Mouse (Mus musculus): ENCODE measurements around the gene Tpcn1. TPM values are rescaled to one million over a fixed set of nuclear protein-coding genes. Genes with fewer than 3 reads are reported as not detected.
A peak's percentile ranks its signal among the peaks of the same experiment; 100 is the strongest.

The Tpcn1 gene
- total RNA-seq, 2 experiments from 2014 or later: 34.8 to 40.8 TPM

DNA sequence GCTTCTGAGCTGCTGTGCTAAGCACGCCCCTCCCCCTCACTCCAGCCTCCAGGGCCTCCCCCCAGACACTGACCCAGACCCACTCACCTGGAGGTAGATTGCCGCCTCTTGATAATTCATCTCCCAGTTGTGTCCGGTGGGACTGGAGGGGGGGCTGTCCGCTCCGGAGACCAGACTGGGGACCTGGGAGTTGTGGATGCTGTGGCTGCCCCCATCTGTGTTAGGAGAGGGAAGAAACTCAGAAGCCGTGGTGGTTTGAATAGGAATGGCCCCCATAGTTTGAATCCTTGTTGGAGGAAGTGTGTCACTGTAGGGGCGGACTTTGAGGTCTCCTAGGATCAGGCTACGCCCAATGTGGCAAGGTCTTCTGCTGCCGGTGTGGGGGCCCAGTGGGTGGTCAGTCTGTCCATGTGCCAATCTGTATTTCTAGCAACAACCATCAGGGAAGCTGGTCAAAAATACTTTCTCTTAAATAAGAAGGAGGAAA is 28.3 kb downstream of the Tpcn1 start:
- peak overlapping the region; percentile 74 for H3K27ac ChIP-seq
- TF ChIP-seq CTCF (conservative IDR thresholded peaks at IDR 0.05): no peak
- no peak overlapping the region for H3K4me3 ChIP-seq
- DNase-seq (ENCODE audit: low spot score in 2 of 2): no peak

DNA sequence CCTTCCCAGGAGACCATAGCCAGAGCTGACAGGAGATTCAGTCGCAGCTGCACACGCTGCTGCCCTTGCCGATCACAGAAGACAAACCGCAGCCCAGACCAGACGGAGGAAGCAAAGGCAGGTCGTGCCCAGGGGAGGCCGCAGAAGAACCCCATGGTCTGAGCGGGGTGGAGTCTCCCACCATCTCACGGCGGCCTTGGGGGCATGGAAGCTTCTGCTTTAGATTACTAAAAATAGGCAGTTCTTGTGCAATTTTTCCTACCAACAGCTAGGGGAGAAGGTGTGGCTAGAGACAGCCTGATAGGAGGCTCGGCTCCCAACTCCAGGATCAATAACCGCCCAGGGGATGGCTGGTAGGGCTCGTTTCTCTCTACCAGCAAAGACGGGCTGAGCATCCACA is 29.7 kb downstream of the Tpcn1 start:
- Histone ChIP-seq H3K4me3 (no peak overlapping the region), H3K27ac (peak overlapping the region; percentile 39; the same call in 1 of the 2 replicates)
- TF ChIP-seq CTCF (conservative IDR thresholded peaks at IDR 0.05): no peak
- DNase-seq (ENCODE audit: low spot score in 2 of 2): no peak

DNA sequence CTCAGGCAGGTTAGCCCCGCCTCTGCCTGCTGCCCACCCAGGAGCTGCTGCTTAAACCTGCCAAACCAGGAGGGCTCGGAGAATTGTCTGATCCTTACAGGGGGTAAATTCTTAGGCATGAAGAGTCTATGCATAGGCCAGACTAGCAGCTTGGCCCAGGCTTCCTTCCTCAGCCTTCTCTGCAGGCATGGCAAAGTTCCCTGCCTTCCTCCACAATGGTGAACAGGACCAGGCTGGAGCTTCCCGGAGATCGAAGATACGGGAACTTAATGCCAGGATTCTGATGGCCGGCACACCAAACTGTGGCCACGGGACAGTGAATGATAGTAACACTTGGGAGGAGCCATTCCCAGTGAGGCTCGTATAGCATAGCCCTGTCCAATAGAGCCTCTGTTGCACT is 30.4 kb downstream of the Tpcn1 start:
- H3K27ac ChIP-seq: peak overlapping the region; percentile 39; the same call in 1 of the 2 replicates

DNA sequence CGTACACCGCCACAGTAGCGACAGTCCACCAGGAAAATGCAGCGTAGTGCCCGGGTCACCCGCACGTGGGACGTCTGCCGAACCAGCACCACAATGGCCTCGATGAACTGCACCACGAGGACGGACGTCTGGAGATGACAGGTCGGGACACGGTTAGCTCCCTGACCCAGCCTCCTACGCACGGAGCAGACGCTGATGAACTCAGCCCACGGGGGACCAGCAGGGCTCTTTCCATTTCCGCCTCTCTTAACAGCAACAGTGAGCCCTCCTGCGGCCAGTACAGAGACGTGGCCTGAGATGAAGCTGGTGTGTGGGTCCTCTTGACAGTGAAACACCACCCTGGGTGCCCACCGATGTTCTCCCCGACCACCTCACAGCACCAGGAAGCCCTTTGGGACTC is 32.6 kb downstream of the Tpcn1 start:
- Histone ChIP-seq H3K4me3 (no peak overlapping the region), H3K27ac (no peak overlapping the region)
- TF ChIP-seq CTCF (conservative IDR thresholded peaks at IDR 0.05): no peak
- DNase-seq (ENCODE audit: low spot score in 2 of 2): no peak

More for the DNA sequence above, 30.4 kb downstream of the Tpcn1 start:
- no peak for TF ChIP-seq CTCF (conservative IDR thresholded peaks at IDR 0.05)
- H3K4me3 ChIP-seq: no peak overlapping the region
- DNase-seq (ENCODE audit: low spot score in 2 of 2): no peak

DNA sequence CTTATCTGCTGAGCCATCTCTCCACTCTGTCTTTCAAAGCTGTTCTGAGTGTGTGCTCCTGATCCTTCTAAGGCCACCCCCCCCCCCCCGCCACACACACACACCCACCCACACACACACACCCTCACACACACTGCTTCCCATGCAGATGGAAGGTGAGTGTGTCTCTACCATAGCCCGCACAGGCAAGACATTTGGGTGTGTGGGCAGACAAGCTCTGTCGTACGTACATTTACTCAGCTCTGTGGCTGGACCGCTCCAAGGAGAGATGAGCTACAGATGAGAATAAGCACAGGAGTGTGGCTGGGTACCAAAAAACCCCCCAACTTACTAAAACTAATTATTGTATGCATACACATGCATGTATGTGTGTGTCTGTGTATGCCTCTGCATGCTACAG is 37.8 kb downstream of the Tpcn1 start:
- no peak for TF ChIP-seq CTCF (conservative IDR thresholded peaks at IDR 0.05)
- peak in 1 of 2 experiments; percentile 53 for DNase-seq (ENCODE audit: low spot score in 2 of 2)

DNA sequence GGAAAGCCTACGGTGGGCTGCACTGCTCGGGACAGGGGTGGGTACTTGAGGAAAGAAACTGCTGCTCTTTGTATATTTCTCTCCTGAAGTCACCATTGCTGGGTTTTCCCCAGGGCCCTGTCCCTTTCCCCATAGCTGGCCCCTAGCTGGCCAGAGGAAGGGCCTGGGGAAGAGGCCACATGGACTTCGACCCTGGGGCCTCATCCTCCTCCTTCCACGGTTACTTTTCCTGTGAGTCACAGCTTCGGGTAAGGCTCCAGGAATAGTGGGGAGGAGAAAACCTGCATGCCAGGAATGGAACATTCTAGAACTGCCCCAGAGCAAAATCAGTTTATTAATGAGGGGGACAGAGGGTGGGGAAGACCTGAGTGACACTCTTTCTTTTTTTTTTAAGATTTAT is 38.3 kb downstream of the Tpcn1 start:
- Histone ChIP-seq H3K4me3 (no peak overlapping the region), H3K27ac (no peak overlapping the region)
- no peak for TF ChIP-seq CTCF (conservative IDR thresholded peaks at IDR 0.05)
- no peak for DNase-seq (ENCODE audit: low spot score in 2 of 2)

More for the DNA sequence above, 37.8 kb downstream of the Tpcn1 start:
- H3K4me3 ChIP-seq: no peak overlapping the region
- H3K27ac ChIP-seq: no peak overlapping the region

DNA sequence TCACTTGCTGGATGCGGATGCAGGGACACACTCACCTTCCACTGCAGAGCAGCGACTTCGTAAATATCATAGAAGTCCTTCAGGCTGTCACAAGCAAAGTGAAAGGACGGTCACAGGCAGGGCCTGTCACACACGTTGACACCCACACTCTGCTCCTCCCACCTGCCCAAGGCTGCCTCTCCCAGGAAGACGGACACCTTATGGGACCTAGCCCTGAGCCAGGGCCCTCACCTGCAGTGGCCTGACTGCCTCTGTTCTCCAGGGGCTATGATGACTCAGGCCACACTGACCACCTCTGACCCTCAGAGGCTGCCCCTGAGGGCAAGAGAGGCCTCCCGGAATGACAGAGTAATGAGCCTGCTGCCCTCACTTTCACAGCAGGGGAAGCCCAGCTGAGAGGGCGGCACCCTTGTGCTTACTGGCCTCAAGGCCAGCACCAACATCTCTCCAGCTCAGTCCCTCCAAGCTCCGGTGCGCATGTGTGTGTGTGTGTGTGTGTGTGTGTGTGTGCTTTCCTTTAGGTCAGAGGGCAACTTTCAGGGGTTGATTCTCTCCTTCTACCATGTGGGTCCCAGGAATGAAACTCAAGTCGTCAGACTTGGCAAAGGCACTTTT is 40.1 kb downstream of the Tpcn1 start:
- Histone ChIP-seq H3K4me3 (no peak overlapping the region), H3K27ac (no peak overlapping the region)
- DNase-seq (ENCODE audit: low spot score in 2 of 2): no peak
- no peak for TF ChIP-seq CTCF (conservative IDR thresholded peaks at IDR 0.05)

DNA sequence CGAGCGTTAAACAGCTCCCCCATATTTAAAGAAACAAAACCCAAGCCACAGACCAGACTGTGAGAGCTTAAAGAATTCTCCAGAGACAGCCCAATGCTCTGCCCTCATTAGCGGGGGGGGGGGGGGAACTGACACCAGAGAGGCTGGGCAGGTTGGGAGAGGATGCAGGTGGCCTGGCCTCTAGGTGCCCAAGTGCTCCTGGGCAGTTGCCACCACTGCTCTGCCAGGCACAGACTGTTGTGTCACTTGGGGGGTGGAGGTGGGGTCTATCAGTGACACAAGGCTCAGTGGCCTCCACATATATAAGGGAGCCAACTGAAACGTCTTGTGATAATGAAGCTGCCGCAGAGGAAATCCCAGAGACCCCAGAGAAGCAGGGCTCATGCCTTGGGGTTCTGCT is 51.8 kb downstream of the Tpcn1 start:
- no peak for TF ChIP-seq CTCF (conservative IDR thresholded peaks at IDR 0.05)
- Histone ChIP-seq H3K4me3 (no peak overlapping the region), H3K27ac (peak overlapping the region; percentile 76)
- DNase-seq (ENCODE audit: low spot score in 2 of 2): no peak

DNA sequence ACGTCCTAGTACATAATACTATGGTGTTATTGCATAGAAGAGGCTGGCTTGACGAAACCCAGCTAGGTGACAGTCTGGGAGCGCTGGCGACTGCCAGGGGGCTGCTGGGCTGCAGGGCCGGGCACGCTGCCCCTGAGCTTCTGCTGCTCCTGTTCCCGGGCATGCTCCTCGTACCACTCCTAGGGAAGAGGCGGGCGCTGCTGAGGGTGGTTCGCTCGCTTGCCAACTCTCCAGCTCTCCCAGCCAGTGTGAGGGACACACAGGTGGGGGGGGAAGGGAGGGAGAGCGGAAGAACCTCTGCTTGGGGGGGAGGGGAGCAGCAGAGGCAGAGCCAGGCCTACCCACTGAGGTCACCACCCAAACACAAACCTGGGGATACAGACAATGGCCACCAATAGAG is 52.4 kb downstream of the Tpcn1 start:
- no peak for TF ChIP-seq CTCF (conservative IDR thresholded peaks at IDR 0.05)
- DNase-seq (ENCODE audit: low spot score in 2 of 2): peak; percentile 36 to 37
- peak overlapping the region; percentile 76 for H3K27ac ChIP-seq
- H3K4me3 ChIP-seq: no peak overlapping the region

DNA sequence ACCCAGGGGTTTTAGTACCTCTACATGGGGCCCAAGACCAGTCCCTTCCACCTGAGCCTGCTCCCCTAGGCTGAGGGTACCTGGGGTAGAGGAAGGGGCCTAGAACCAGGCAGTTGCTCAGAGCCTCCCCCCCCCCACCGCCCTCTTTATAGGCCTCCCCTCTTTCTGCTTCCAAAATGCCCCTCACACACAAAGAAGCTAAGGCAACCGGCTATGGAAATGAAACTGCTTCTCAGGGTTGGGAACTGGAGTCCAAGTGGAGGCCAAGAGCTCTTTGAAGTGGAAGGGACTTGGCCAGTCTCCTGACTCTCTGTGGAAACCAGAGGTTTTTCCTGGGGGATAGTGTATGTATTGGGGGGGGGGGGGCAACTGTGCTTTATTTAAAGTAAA is 53.8 kb downstream of the Tpcn1 start:
- peak overlapping the region; percentile 43 for H3K27ac ChIP-seq

DNA sequence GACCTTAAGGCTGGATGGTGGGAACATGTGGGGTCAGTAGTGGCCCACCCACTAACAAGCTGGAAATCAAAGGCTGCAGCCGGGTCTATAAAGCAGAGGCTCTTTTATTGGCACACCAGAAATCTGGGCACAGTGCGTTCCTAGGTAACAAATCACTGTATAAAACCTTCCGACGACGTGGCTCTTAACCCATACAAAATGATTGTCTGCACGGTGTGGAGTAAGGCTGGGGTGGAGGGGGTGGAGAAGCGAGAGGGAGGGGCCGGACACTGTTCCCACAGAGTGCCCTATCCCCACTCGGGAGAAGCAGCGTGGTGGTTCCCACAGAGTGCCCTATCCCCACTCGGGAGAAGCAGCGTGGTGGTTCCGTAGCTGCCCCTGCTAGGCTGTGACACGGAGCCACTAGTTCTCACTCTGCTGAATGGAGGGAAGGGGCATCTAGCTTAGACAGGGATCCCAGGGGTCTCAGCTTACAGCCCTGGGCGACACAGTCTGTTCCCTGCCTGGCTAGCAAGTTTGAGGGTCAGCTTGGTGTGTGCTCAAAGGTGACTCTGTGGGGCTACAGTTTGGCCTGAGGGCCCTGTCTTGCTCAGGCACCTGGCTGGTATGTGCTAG is 54.3 kb downstream of the Tpcn1 start:
- DNase-seq (ENCODE audit: low spot score in 2 of 2): no peak
- Histone ChIP-seq H3K27ac (peak overlapping the region; percentile 43), H3K4me3 (no peak overlapping the region)
- TF ChIP-seq CTCF (conservative IDR thresholded peaks at IDR 0.05): no peak

More for the DNA sequence above, 53.8 kb downstream of the Tpcn1 start:
- no peak overlapping the region for H3K4me3 ChIP-seq
- no peak for DNase-seq (ENCODE audit: low spot score in 2 of 2)
- TF ChIP-seq CTCF (conservative IDR thresholded peaks at IDR 0.05): no peak

DNA sequence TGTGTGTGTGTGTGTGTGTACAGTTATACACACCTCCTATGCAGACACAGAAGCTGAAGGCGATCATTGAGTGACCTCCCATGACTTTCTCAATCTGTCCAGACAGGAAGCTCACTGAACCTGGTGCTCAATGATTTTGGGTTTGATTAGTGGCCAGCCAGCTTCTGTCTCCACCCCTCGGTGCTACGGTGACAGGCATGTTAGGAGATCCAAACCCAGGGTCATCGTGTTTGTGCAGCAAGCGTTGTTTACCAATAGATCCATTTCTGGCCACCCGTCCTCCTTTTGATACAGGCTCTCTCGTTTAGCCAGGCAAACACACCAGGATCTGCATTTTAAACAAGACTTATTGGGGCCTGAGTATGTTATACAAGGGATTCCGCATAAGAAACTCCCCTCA is 56.8 kb downstream of the Tpcn1 start:
- no peak overlapping the region for H3K4me3 ChIP-seq
- no peak overlapping the region for H3K27ac ChIP-seq
- no peak for TF ChIP-seq CTCF (conservative IDR thresholded peaks at IDR 0.05)
- DNase-seq (ENCODE audit: low spot score in 2 of 2): no peak

DNA sequence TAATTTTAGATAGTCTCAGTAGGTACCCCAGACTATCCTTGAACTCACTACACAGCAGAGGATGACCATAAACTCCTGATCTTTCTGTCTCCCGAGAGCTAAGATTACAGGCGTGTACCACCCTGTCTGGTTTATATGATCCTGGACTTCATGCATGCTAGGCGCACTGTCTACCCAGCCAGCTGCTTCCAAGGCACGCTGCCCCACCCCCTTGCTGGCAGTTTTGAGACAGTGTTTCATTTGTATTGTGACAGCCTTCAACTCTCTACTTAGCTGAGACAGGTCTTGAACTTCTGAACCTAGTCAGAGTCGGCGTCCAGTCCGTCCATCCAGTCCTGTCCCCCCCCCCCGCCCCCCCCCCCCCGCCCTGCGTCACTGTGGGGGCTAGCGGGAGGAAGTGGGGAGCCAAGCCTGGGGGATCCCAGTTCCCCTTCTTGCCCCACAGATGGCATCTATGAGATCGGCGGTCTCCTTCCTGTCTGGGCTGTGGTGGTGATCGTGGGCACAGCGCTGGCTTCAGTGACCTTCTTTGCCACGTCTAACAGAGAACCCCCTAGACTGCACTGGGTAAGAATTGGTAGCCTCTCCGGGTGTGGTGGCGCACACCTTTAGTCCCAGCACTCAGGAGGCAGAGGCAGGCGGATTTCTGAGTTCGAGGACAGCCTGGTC is 61.0 kb downstream of the Tpcn1 start:
- no peak for TF ChIP-seq CTCF (conservative IDR thresholded peaks at IDR 0.05)
- no peak overlapping the region for H3K27ac ChIP-seq
- no peak overlapping the region for H3K4me3 ChIP-seq
- no peak for DNase-seq (ENCODE audit: low spot score in 2 of 2)
